Mouse (Mus musculus) intestine, embryonic 15.5 days (tissue): ENCODE measurements around the gene Mrps6. TPM values are rescaled to one million over a fixed set of nuclear protein-coding genes. Genes with fewer than 3 reads are reported as not detected.
"Not testable (repeated sequence)": the region's sequence is repeated elsewhere in the genome, so short reads cannot be mapped to it uniquely, and the experiment has no call there.

Experiments used
- ATAC-seq: fragments of 200-750 bp; cut with Nextera tagmentation; 2 replicates; pipeline ENCODE4 v1.8.0; 2017; ENCODE audit warnings: moderate TSS enrichment, moderate library complexity
- H3K27ac ChIP-seq: fragments of 300-500 bp; sonication (generic); 2 replicates; pipeline ENCODE4 v1.5.1; 2015; ENCODE audit warnings: mild to moderate bottlenecking, inconsistent platforms
- H3K27me3 ChIP-seq: fragments of 300-500 bp; sonication (generic); replicated peaks from 2 replicates; pipeline ENCODE4 v1.6.1; 2015; ENCODE audit warnings: inconsistent platforms
- H3K36me3 ChIP-seq: fragments of 300-500 bp; sonication (generic); 2 replicates; pipeline ENCODE4 v1.6.1; 2015; ENCODE audit warnings: inconsistent platforms
- H3K4me1 ChIP-seq: fragments of 300-500 bp; sonication (generic); replicated peaks from 2 replicates; pipeline ENCODE4 v1.6.1; 2015; ENCODE audit warnings: inconsistent platforms
- H3K4me2 ChIP-seq: fragments of 300-500 bp; sonication (generic); replicated peaks from 2 replicates; pipeline ENCODE4 v1.6.1; 2015; ENCODE audit warnings: mild to moderate bottlenecking, inconsistent platforms
- H3K4me3 ChIP-seq: fragments of 300-500 bp; sonication (generic); replicated peaks from 2 replicates; pipeline ENCODE4 v1.5.1; 2015; ENCODE audit warnings: inconsistent platforms
- H3K9ac ChIP-seq: fragments of 300-500 bp; sonication (generic); 2 replicates; pipeline ENCODE4 v1.6.1; 2015; ENCODE audit warnings: inconsistent platforms
- H3K9me3 ChIP-seq: fragments of 300-500 bp; sonication (generic); 2 replicates; pipeline ENCODE4 v1.6.1; 2016; ENCODE audit warnings: inconsistent platforms
- WGBS: fragments of 180-500 bp; shearing (Covaris S2); methylation state at CpG from one replicate; pipeline ENCODE4 v1.1.7; 2015; 5-methylcytosine and 5-hydroxymethylcytosine counted together
- polyA plus RNA-seq: library from polyadenylated mRNA; unstranded; fragments of >200 nt; fragmentation: Nextera tagmentation; extraction: Ambion mirVana; gene quantifications from 2 replicates; pipeline ENCODE4 v1.2.1, GENCODE M21; 2015

Gene Mrps6
- polyA plus RNA-seq, 1 experiment from 2014 or later = 105 TPM

- H3K4me3 ChIP-seq = no peak overlapping the region
- no peak overlapping the region for H3K4me2 ChIP-seq
- no peak overlapping the region for H3K27ac ChIP-seq
- H3K27me3 ChIP-seq = no peaks in the 10 kb centered on the region
- 93% methylated on average over 8 of the region's 8 CpGs for WGBS
- H3K36me3 ChIP-seq = 0 out of 2 replicates have a peak, but pooled peaks cover 4% of the 10 kb centered on the region
- H3K4me1 ChIP-seq = no peaks in the 10 kb centered on the region
- no peak for ATAC-seq
- H3K9ac ChIP-seq = no peak overlapping the region
- no peaks in the 10 kb centered on the region for H3K9me3 ChIP-seq
Observed at GRCm38 (mm10) chr16:92076797-92077196, 18.7 kb downstream of the Mrps6 start.

GRCm38 (mm10) chr16:92083771-92084453, 25.8 kb downstream of the Mrps6 start:
- Histone ChIP-seq H3K27me3 (no peaks in the 10 kb centered on the region), H3K4me3 (no peak overlapping the region), H3K27ac (no peak overlapping the region), H3K9ac (no peak overlapping the region), H3K9me3 (no peaks in the 10 kb centered on the region), H3K36me3 (no peaks in the 10 kb centered on the region), H3K4me1 (no peaks in the 10 kb centered on the region), H3K4me2 (no peak overlapping the region)
- WGBS = 78% methylated on average over 10 of the region's 10 CpGs
- no peak for ATAC-seq

DNA sequence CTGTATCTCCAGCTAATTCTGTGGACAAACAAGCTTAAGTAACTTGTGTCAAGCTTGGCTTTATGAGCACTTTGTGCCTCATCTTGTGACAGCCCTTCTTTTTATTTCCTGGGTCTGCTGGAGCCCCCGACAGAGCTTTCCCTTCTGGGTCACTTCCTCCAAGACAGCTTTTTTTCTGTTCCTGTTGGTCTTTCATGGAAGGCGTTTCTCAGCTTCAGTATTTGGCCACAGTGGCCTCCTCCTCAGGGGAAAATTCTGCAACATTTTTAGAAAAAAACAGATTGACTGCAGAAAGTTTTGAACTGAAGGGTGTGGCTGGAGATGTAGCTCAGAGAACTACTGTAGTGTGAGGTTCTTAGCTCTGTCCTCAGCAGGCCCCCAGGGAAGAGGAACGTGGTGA, 31.2 kb downstream of the Mrps6 start:
- Histone ChIP-seq H3K9me3 (no peaks in the 10 kb centered on the region), H3K36me3 (no peaks in the 10 kb centered on the region), H3K27me3 (no peaks in the 10 kb centered on the region), H3K4me2 (no peak overlapping the region), H3K27ac (no peak overlapping the region), H3K4me1 (no peaks in the 10 kb centered on the region), H3K4me3 (no peak overlapping the region), H3K9ac (no peak overlapping the region)
- WGBS = 74% methylated on average over 3 of the region's 3 CpGs
- no peak for ATAC-seq

GRCm38 (mm10) chr16:92091876-92092275, 33.8 kb downstream of the Mrps6 start:
- Histone ChIP-seq H3K36me3 (no peaks in the 10 kb centered on the region), H3K4me3 (no peak overlapping the region), H3K9me3 (no peaks in the 10 kb centered on the region), H3K27me3 (no peaks in the 10 kb centered on the region), H3K4me2 (no peak overlapping the region), H3K27ac (no peak overlapping the region), H3K9ac (no peak overlapping the region), H3K4me1 (no peaks in the 10 kb centered on the region)
- WGBS = 88% methylated on average over 5 of the region's 5 CpGs
- no peak for ATAC-seq

DNA sequence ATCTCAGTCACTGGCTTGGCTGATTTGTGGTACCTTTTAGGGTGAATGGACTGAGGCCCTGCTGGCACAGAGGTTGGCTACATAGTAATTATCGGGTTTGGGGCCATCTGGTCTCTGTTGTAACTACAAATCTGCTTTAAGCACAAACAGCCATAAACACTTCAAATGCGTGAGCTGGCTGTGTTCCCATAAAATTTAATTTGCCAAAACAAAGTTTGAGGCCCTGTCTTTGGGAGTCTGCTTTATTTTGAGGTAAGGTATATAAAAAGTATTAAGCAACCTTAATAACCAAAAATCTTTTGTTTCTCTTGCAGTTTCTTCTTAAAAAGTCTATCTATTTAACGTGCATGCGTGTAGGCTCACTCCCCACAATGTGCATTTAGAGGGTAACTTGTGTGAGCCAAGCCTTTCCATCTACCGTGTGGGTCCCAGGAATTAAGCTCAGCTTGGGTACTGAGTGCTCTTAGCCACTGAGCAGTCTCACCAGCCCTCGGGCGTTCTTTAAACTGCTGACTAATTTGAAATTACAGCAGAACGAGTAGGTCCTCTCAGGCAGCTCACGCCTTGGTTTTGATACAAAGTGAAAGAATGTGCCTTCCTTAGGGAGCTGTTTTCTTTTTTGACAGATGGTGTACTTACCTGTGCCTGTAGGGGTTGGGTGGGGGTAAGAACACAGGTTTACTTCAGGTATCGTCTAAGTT, 40.4 kb downstream of the Mrps6 start:
- H3K36me3 ChIP-seq = no peaks in the 10 kb centered on the region
- H3K27me3 ChIP-seq = no peaks in the 10 kb centered on the region
- no peak overlapping the region for H3K4me2 ChIP-seq
- no peak overlapping the region for H3K4me3 ChIP-seq
- 59% methylated on average over 10 of the region's 10 CpGs for WGBS
- ATAC-seq = no peak
- no peaks in the 10 kb centered on the region for H3K9me3 ChIP-seq
- H3K4me1 ChIP-seq = 0 out of 2 replicates have a peak, but pooled peaks cover 6% of the 10 kb centered on the region
- no peak overlapping the region for H3K9ac ChIP-seq
- H3K27ac ChIP-seq = no peak overlapping the region

DNA sequence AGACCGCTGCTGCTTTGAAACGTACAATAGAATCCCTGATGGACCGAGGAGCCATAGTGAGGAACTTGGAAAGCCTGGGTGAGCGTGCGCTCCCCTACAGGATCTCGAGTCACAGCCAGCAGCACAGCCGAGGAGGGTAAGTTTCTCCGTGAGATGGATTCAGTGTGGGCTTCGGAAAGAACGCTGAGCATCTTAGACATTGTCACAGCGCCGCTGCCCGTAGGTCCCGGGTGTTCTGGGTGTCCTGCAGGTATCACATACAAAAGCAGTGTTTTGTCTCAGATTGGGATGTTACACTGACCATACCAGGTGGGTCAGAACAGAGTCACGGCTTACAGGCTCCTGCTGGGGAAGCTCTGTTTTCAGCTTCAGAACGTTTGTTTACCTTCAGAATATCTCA, 41.5 kb downstream of the Mrps6 start:
- H3K4me3 ChIP-seq = no peak overlapping the region
- no peak for ATAC-seq
- H3K4me1 ChIP-seq = peaks cover 9% of the 10 kb centered on the region; the same call in 1 of the 2 replicates
- H3K36me3 ChIP-seq = no peaks in the 10 kb centered on the region
- no peaks in the 10 kb centered on the region for H3K9me3 ChIP-seq
- H3K27me3 ChIP-seq = no peaks in the 10 kb centered on the region
- H3K27ac ChIP-seq = no peak overlapping the region
- WGBS = 75% methylated on average over 16 of the region's 16 CpGs
- H3K4me2 ChIP-seq = no peak overlapping the region
- no peak overlapping the region for H3K9ac ChIP-seq

- Histone ChIP-seq H3K36me3 (no peaks in the 10 kb centered on the region), H3K9ac (no peak overlapping the region), H3K4me1 (peaks cover 9% of the 10 kb centered on the region; the same call in 1 of the 2 replicates), H3K27me3 (no peaks in the 10 kb centered on the region), H3K9me3 (no peaks in the 10 kb centered on the region), H3K4me3 (no peak overlapping the region), H3K27ac (no peak overlapping the region), H3K4me2 (no peak overlapping the region)
- 55% methylated on average over 4 of the region's 4 CpGs for WGBS
- no peak for ATAC-seq
Observed at GRCm38 (mm10) chr16:92100111-92100510, 42.0 kb downstream of the Mrps6 start.

- WGBS = 87% methylated on average over 5 of the region's 5 CpGs
- no peak for ATAC-seq
Observed at GRCm38 (mm10) chr16:92102115-92102514, 44.0 kb downstream of the Mrps6 start.

DNA sequence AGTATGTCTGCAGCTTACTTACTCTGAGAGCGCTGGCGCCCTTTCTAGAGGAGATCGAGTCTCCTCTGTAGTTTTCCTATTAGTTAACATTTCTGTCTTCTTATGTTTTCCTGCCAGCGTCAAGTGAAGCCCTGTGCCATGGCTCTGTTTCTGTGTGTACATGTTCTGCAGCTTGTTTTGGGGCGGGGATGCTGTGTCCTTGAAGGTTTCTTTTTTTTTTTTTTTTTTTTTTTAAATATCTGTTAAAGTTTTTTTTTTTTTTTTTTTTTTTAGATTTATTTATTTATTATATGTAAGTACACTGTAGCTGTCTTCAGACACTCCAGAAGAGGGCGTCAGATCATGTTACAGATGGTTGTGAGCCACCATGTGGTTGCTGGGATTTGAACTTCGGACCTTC, 44.9 kb downstream of the Mrps6 start:
- not testable (repeated sequence) for H3K27ac ChIP-seq, H3K36me3 ChIP-seq, H3K9ac ChIP-seq, H3K4me2 ChIP-seq, H3K9me3 ChIP-seq, H3K4me1 ChIP-seq, H3K4me3 ChIP-seq, ATAC-seq, H3K27me3 ChIP-seq
- WGBS = 90% methylated on average over 6 of the region's 7 CpGs

More at GRCm38 (mm10) chr16:92102115-92102514, 44.0 kb downstream of the Mrps6 start:
- Histone ChIP-seq H3K9ac (no peak overlapping the region), H3K9me3 (no peaks in the 10 kb centered on the region), H3K4me1 (peaks cover 9% of the 10 kb centered on the region; the same call in 1 of the 2 replicates), H3K4me2 (no peak overlapping the region), H3K4me3 (no peak overlapping the region), H3K27me3 (no peaks in the 10 kb centered on the region), H3K36me3 (no peaks in the 10 kb centered on the region), H3K27ac (no peak overlapping the region)

DNA sequence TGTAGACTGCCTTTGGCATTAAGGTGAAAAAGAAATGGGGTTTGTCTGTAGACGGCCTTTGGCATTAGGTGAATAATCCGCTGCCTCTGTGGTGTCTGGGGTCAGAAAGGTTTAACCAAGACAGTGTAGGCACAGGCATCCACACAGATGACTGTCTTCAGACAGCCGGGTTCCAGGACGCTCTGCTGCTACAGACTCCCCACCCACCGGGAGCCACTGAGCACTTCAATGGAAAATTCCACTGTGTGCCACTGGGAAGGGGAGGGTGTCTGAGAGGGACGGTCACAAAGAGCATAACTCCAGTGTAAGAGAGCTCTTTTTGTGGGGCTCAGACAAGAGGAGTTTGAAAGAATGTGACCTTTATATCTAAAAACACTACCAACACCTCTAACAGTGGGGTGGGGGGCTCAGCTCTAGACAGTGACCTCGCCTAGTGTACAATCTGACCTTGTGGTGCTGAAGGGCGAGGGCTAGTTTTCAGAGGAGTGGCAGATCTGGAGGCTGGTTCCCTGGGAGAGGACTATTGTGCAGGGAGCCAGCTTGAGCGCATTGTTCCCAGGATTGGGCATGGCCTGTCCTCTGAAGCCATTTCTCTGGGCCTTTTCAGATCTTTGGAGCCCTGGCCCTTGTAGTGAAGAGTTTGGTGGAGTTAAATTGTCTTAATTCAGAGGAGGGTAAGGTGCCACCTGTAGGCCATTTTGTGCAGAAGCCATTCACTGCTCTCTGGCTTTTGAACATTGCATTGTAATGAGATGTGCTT, 45.7 kb downstream of the Mrps6 start:
- no peaks in the 10 kb centered on the region for H3K27me3 ChIP-seq
- H3K36me3 ChIP-seq = no peaks in the 10 kb centered on the region
- 0 out of 2 replicates have a peak overlapping the region, but pooled peaks have one; percentile 5 for H3K9ac ChIP-seq
- no peak overlapping the region for H3K27ac ChIP-seq
- WGBS = 56% methylated on average over 9 of the region's 9 CpGs
- peaks cover 6% of the 10 kb centered on the region; the same call in 1 of the 2 replicates for H3K4me1 ChIP-seq
- H3K4me3 ChIP-seq = no peak overlapping the region
- H3K4me2 ChIP-seq = no peak overlapping the region
- no peaks in the 10 kb centered on the region for H3K9me3 ChIP-seq
- peak; percentile 51 for ATAC-seq

- no peaks in the 10 kb centered on the region for H3K9me3 ChIP-seq
- H3K27ac ChIP-seq = no peak overlapping the region
- no peak overlapping the region for H3K4me2 ChIP-seq
- no peaks in the 10 kb centered on the region for H3K36me3 ChIP-seq
- ATAC-seq = 0 out of 2 replicates have a peak, but pooled peaks have one; percentile 7
- 90% methylated on average over 2 of the region's 2 CpGs for WGBS
- peaks cover 3% of the 10 kb centered on the region; the same call in 1 of the 2 replicates for H3K4me1 ChIP-seq
- no peaks in the 10 kb centered on the region for H3K27me3 ChIP-seq
- 0 out of 2 replicates have a peak overlapping the region, but pooled peaks have one; percentile 5 for H3K9ac ChIP-seq
- H3K4me3 ChIP-seq = no peak overlapping the region
Observed at GRCm38 (mm10) chr16:92104332-92104590, 46.2 kb downstream of the Mrps6 start.

GRCm38 (mm10) chr16:92104951-92105350, 46.9 kb downstream of the Mrps6 start:
- Histone ChIP-seq H3K27ac (no peak overlapping the region), H3K36me3 (no peaks in the 10 kb centered on the region), H3K4me2 (no peak overlapping the region), H3K9me3 (no peaks in the 10 kb centered on the region), H3K4me1 (peaks cover 3% of the 10 kb centered on the region; the same call in 1 of the 2 replicates), H3K27me3 (no peaks in the 10 kb centered on the region), H3K9ac (no peak overlapping the region), H3K4me3 (no peak overlapping the region)
- ATAC-seq = no peak
- 89% methylated on average over 2 of the region's 2 CpGs for WGBS
